Mouse (Mus musculus): ENCODE data around the gene Camta1. TPM values are rescaled to one million over a fixed set of nuclear protein-coding genes. Genes with fewer than 3 reads are reported as not detected.

Gene Camta1
- polyA plus RNA-seq, 1 experiment from 2014 or later: 81.8 TPM

- Histone ChIP-seq H3K27me3 (ENCODE audit: control insufficient read depth, insufficient read depth, low read length) (no peaks in the 10 kb centered on the region), H3K27ac (ENCODE audit: low read length) (no peak overlapping the region), H3K9me3 (replicated peaks; ENCODE audit: control insufficient read depth, low read length) (no peaks in the 10 kb centered on the region), H3K36me3 (ENCODE audit: control insufficient read depth, insufficient read depth, low read length) (no peaks in the 10 kb centered on the region), H3K4me2 (ENCODE audit: low read depth, low read length) (no peak overlapping the region), H3K9ac (ENCODE audit: low read length) (no peak overlapping the region), H3K4me1 (ENCODE audit: control insufficient read depth, insufficient read depth, low read length) (no peaks in the 10 kb centered on the region), H3K4me3 (replicated peaks; ENCODE audit: low read length) (no peak overlapping the region)
- no peak for ATAC-seq (ENCODE audit: insufficient read depth, low FRiP score)
- WGBS: 53% methylated on average over 6 of the region's 6 CpGs
These were observed 84.2 kb downstream of the Camta1 start for GRCm38 (mm10) chr4:151777451-151777850.

DNA sequence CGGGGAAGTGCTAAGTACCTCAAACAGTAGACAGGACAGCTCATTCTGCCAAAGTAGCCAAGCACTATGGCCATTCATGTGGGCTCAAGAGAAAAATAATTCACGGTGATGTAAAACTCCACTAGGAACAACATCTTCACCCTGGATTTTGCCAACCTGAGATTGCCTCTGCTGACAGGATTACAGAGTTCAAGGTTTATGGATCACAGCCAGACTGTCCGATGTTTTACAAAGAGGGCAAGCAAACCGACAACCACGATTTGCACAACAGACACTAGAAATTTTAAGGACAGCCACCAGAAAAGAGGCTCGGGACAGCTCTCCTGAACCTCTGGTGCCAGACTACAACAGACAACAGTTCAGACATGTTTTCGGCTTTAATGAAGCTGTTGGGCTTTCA is 86.2 kb downstream of the Camta1 start:
- H3K9me3 ChIP-seq (replicated peaks; ENCODE audit: control insufficient read depth, low read length): no peaks in the 10 kb centered on the region
- no peak overlapping the region for H3K9ac ChIP-seq (ENCODE audit: low read length)
- H3K4me3 ChIP-seq (replicated peaks; ENCODE audit: low read length): no peak overlapping the region
- 85% methylated on average over 7 of the region's 7 CpGs for WGBS
- H3K36me3 ChIP-seq (ENCODE audit: control insufficient read depth, insufficient read depth, low read length): no peaks in the 10 kb centered on the region
- no peaks in the 10 kb centered on the region for H3K27me3 ChIP-seq (ENCODE audit: control insufficient read depth, insufficient read depth, low read length)
- no peak for ATAC-seq (ENCODE audit: insufficient read depth, low FRiP score)
- no peak overlapping the region for H3K27ac ChIP-seq (ENCODE audit: low read length)
- no peaks in the 10 kb centered on the region for H3K4me1 ChIP-seq (ENCODE audit: control insufficient read depth, insufficient read depth, low read length)
- no peak overlapping the region for H3K4me2 ChIP-seq (ENCODE audit: low read depth, low read length)

DNA sequence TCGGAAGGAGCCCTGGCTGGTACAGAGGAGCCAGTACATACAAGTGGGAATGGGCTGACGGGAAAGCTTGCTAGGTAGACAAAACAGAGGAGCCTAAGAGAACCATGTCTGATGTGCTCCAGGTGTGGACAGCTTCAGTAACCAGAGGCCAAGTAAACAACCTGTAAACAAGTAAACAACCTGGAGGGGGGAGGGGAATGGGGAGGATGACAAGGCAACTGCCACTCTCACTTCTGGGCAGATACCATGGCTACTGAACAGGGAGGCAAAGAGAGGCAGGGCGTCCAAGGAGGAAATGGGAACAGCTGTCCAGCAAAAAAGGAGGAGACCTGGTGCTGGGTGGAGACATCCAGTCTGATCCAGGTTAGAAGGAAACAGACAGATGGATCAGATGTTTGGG is 88.0 kb downstream of the Camta1 start:
- Histone ChIP-seq H3K36me3 (ENCODE audit: control insufficient read depth, insufficient read depth, low read length) (no peaks in the 10 kb centered on the region), H3K9me3 (replicated peaks; ENCODE audit: control insufficient read depth, low read length) (no peaks in the 10 kb centered on the region), H3K27me3 (ENCODE audit: control insufficient read depth, insufficient read depth, low read length) (no peaks in the 10 kb centered on the region), H3K9ac (ENCODE audit: low read length) (no peak overlapping the region), H3K4me2 (ENCODE audit: low read depth, low read length) (no peak overlapping the region), H3K27ac (ENCODE audit: low read length) (no peak overlapping the region), H3K4me3 (replicated peaks; ENCODE audit: low read length) (no peak overlapping the region), H3K4me1 (ENCODE audit: control insufficient read depth, insufficient read depth, low read length) (no peaks in the 10 kb centered on the region)
- ATAC-seq (ENCODE audit: insufficient read depth, low FRiP score): no peak
- WGBS: 66% methylated on average over 3 of the region's 3 CpGs

GRCm38 (mm10) chr4:151773007-151773406 is 88.7 kb downstream of the Camta1 start:
- no peaks in the 10 kb centered on the region for H3K36me3 ChIP-seq (ENCODE audit: control insufficient read depth, insufficient read depth, low read length)
- WGBS: 83% methylated on average over 5 of the region's 5 CpGs
- H3K9ac ChIP-seq (ENCODE audit: low read length): no peak overlapping the region
- no peaks in the 10 kb centered on the region for H3K27me3 ChIP-seq (ENCODE audit: control insufficient read depth, insufficient read depth, low read length)
- ATAC-seq (ENCODE audit: insufficient read depth, low FRiP score): no peak
- H3K4me2 ChIP-seq (ENCODE audit: low read depth, low read length): no peak overlapping the region
- no peaks in the 10 kb centered on the region for H3K4me1 ChIP-seq (ENCODE audit: control insufficient read depth, insufficient read depth, low read length)
- no peak overlapping the region for H3K27ac ChIP-seq (ENCODE audit: low read length)
- H3K9me3 ChIP-seq (replicated peaks; ENCODE audit: control insufficient read depth, low read length): no peaks in the 10 kb centered on the region
- H3K4me3 ChIP-seq (replicated peaks; ENCODE audit: low read length): no peak overlapping the region

- Histone ChIP-seq H3K9ac (ENCODE audit: low read length) (no peak overlapping the region), H3K4me3 (replicated peaks; ENCODE audit: low read length) (no peak overlapping the region), H3K4me2 (ENCODE audit: low read depth, low read length) (no peak overlapping the region), H3K9me3 (replicated peaks; ENCODE audit: control insufficient read depth, low read length) (no peaks in the 10 kb centered on the region), H3K27ac (ENCODE audit: low read length) (no peak overlapping the region), H3K27me3 (ENCODE audit: control insufficient read depth, insufficient read depth, low read length) (no peaks in the 10 kb centered on the region), H3K36me3 (ENCODE audit: control insufficient read depth, insufficient read depth, low read length) (no peaks in the 10 kb centered on the region), H3K4me1 (ENCODE audit: control insufficient read depth, insufficient read depth, low read length) (no peaks in the 10 kb centered on the region)
- no peak for ATAC-seq (ENCODE audit: insufficient read depth, low FRiP score)
- WGBS: 51% methylated on average over 5 of the region's 5 CpGs
These were observed 91.0 kb downstream of the Camta1 start for GRCm38 (mm10) chr4:151770697-151771096.

DNA sequence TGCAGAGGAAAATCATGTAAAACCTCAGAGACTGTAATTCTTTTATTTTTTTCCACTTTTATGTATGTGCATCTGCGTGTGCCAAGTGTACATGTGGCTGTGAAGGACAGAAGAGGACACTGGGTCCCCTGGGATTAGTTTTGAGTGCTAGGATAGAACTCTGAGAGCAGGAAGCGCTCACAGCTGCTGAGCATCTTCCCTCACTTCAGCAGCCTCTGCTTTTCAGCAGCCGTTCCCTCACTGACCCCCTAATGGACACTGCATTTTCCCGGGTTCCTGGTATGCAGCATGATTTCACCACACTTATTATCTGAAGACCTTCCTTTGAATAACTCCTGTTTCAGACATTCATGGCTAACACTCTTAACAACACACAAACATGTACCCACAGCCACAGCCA is 93.9 kb downstream of the Camta1 start:
- Histone ChIP-seq H3K4me2 (ENCODE audit: low read depth, low read length) (no peak overlapping the region), H3K27me3 (ENCODE audit: control insufficient read depth, insufficient read depth, low read length) (no peaks in the 10 kb centered on the region), H3K4me3 (replicated peaks; ENCODE audit: low read length) (no peak overlapping the region), H3K9me3 (replicated peaks; ENCODE audit: control insufficient read depth, low read length) (no peaks in the 10 kb centered on the region), H3K36me3 (ENCODE audit: control insufficient read depth, insufficient read depth, low read length) (no peaks in the 10 kb centered on the region), H3K27ac (ENCODE audit: low read length) (no peak overlapping the region), H3K9ac (ENCODE audit: low read length) (no peak overlapping the region), H3K4me1 (ENCODE audit: control insufficient read depth, insufficient read depth, low read length) (no peaks in the 10 kb centered on the region)
- no peak for ATAC-seq (ENCODE audit: insufficient read depth, low FRiP score)
- WGBS: 69% methylated on average over 4 of the region's 4 CpGs

- Histone ChIP-seq H3K36me3 (ENCODE audit: control insufficient read depth, insufficient read depth, low read length) (no peaks in the 10 kb centered on the region), H3K9ac (ENCODE audit: low read length) (no peak overlapping the region), H3K4me2 (ENCODE audit: low read depth, low read length) (no peak overlapping the region), H3K9me3 (replicated peaks; ENCODE audit: control insufficient read depth, low read length) (no peaks in the 10 kb centered on the region), H3K27ac (ENCODE audit: low read length) (no peak overlapping the region), H3K27me3 (ENCODE audit: control insufficient read depth, insufficient read depth, low read length) (no peaks in the 10 kb centered on the region), H3K4me3 (replicated peaks; ENCODE audit: low read length) (no peak overlapping the region), H3K4me1 (ENCODE audit: control insufficient read depth, insufficient read depth, low read length) (no peaks in the 10 kb centered on the region)
- ATAC-seq (ENCODE audit: insufficient read depth, low FRiP score): no peak
- WGBS: 71% methylated on average over 8 of the region's 8 CpGs
These were observed 94.3 kb downstream of the Camta1 start for GRCm38 (mm10) chr4:151767361-151767760.

- ATAC-seq (ENCODE audit: insufficient read depth, low FRiP score): no peak
- Histone ChIP-seq H3K36me3 (ENCODE audit: control insufficient read depth, insufficient read depth, low read length) (no peaks in the 10 kb centered on the region), H3K9ac (ENCODE audit: low read length) (no peak overlapping the region), H3K27me3 (ENCODE audit: control insufficient read depth, insufficient read depth, low read length) (no peaks in the 10 kb centered on the region), H3K4me3 (replicated peaks; ENCODE audit: low read length) (no peak overlapping the region), H3K27ac (ENCODE audit: low read length) (no peak overlapping the region), H3K4me1 (ENCODE audit: control insufficient read depth, insufficient read depth, low read length) (no peaks in the 10 kb centered on the region), H3K4me2 (ENCODE audit: low read depth, low read length) (no peak overlapping the region), H3K9me3 (replicated peaks; ENCODE audit: control insufficient read depth, low read length) (no peaks in the 10 kb centered on the region)
- 38% methylated on average over 4 of the region's 4 CpGs for WGBS
These were observed 96.3 kb downstream of the Camta1 start for GRCm38 (mm10) chr4:151765376-151765775.

DNA sequence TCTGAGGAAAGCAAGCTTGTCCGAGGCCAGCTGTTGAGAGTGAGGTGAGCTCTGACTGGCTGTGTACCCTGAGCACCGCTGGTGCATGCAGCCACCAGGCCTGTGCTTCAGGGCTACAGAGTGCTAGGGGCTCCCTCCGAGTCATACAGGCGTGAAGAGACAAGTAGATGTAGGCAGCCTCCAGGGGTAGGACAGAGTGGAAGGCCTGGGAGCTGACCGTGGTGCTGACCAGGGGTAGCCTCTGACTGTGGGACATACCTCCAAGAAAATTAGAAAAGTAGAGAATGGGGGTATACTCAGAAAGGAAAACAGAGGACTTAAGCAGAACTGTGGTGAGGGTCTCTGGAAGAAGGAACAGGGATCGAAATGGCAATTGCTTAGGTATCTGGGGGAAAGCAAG is 97.7 kb downstream of the Camta1 start:
- no peak overlapping the region for H3K9ac ChIP-seq (ENCODE audit: low read length)
- no peak overlapping the region for H3K4me2 ChIP-seq (ENCODE audit: low read depth, low read length)
- no peak overlapping the region for H3K4me3 ChIP-seq (replicated peaks; ENCODE audit: low read length)
- H3K27me3 ChIP-seq (ENCODE audit: control insufficient read depth, insufficient read depth, low read length): no peaks in the 10 kb centered on the region
- H3K36me3 ChIP-seq (ENCODE audit: control insufficient read depth, insufficient read depth, low read length): no peaks in the 10 kb centered on the region
- no peaks in the 10 kb centered on the region for H3K4me1 ChIP-seq (ENCODE audit: control insufficient read depth, insufficient read depth, low read length)
- H3K9me3 ChIP-seq (replicated peaks; ENCODE audit: control insufficient read depth, low read length): no peaks in the 10 kb centered on the region
- ATAC-seq (ENCODE audit: insufficient read depth, low FRiP score): no peak
- 38% methylated on average over 6 of the region's 6 CpGs for WGBS
- no peak overlapping the region for H3K27ac ChIP-seq (ENCODE audit: low read length)

GRCm38 (mm10) chr4:151759095-151759494 is 102.6 kb downstream of the Camta1 start:
- Histone ChIP-seq H3K4me2 (ENCODE audit: low read depth, low read length) (no peak overlapping the region), H3K9ac (ENCODE audit: low read length) (no peak overlapping the region), H3K4me1 (ENCODE audit: control insufficient read depth, insufficient read depth, low read length) (no peaks in the 10 kb centered on the region), H3K36me3 (ENCODE audit: control insufficient read depth, insufficient read depth, low read length) (no peaks in the 10 kb centered on the region), H3K4me3 (replicated peaks; ENCODE audit: low read length) (no peak overlapping the region), H3K27ac (ENCODE audit: low read length) (no peak overlapping the region), H3K27me3 (ENCODE audit: control insufficient read depth, insufficient read depth, low read length) (no peaks in the 10 kb centered on the region), H3K9me3 (replicated peaks; ENCODE audit: control insufficient read depth, low read length) (no peaks in the 10 kb centered on the region)
- 54% methylated on average over 2 of the region's 2 CpGs for WGBS
- no peak for ATAC-seq (ENCODE audit: insufficient read depth, low FRiP score)
